Mouse (Mus musculus) CD4-positive, CD25-positive, alpha-beta regulatory T cell, adult 4 months (primary cell): ENCODE measurements around the gene 1110017D15Rik. TPM values are rescaled to one million over a fixed set of nuclear protein-coding genes. Genes with fewer than 3 reads are reported as not detected.
"Not testable (repeated sequence)": the region's sequence is repeated elsewhere in the genome, so short reads cannot be mapped to it uniquely, and the experiment has no call there.

Source experiments
- ATAC-seq: one replicate; pipeline ENCODE4 v1.8.0; 2017
- polyA plus RNA-seq, 2 experiments: library from polyadenylated mRNA; unstranded; fragments of 100-300 nt; shearing (Covaris generic); gene quantifications; one replicate each; pipeline ENCODE4 v1.2.1; 2017

1110017D15Rik gene
- polyA plus RNA-seq, 2 experiments from 2014 or later, result not detected

DNA sequence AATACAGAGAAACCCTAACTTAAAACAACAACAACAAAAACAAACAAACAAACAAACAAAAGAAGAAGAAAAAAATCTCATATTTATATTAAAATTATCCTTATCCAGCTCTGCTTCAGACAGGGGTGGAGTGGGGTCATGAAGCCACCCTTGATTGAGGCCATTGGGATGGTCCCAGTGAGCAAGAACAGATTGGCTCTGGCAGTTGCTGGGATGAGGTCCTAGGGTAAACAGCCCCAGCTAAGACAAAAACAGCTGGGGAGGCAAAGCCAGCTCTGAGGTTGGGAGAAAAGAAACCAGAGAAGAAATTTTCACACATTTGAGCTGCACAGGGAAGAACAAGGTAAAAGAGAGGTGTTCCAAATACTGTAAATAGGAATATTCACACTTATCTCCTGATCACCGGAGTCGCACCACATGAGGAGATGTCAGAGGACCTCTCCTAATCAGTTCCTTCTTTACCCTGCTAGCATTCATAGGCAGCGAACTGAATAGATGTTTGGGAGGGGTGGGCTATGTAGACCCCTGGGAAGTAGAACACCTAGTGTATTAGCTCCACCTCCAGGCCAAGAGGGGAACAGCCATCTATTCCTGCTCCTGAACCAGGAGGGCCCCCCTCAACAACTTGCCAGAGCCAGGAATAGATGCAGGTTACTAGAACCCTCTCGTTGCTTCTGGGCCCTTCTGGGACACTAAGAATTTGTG lies 38.2 kb downstream of the 1110017D15Rik start:
- no peak for ATAC-seq

DNA sequence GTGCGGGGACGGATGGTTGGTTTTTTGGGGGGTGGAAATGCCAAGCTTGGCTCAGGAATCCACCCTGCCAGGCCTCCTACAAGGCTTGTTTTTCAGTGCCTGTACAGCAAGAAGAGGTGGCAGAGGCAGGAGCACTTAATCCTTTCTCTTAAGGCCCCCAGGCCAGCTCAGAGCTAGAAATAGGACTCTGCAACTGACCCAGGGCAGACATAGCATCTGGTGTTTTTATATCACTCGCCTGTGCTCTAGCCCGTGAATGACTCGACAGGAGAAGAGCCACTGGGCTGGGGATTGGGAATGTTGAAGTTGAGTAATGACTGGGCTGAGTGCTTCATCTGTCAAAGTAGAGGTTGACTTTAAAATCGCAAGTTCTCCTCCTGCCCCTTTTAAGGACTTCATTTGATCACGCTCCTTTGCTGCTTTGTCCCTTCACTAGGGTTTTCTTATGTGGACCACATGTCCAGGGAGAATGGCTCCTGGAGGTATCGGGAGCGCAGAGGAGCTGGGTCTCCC lies 39.4 kb downstream of the 1110017D15Rik start:
- ATAC-seq, result no peak

DNA sequence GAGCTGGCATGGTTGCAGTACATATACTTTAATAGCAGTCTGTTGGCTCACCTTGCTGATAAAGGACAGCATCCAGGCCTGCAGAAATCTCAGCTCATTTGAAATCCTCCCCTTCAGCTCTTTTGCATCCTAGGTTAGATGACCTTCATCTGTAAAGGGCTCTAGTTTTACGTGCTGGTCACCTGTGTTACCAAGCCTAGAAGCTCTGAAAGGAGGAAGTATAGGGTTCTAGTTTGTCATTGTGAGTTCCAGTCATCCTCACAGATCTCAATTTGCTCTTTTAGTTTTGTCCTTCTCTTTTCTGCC lies 45.8 kb downstream of the 1110017D15Rik start:
- no peak for ATAC-seq

DNA sequence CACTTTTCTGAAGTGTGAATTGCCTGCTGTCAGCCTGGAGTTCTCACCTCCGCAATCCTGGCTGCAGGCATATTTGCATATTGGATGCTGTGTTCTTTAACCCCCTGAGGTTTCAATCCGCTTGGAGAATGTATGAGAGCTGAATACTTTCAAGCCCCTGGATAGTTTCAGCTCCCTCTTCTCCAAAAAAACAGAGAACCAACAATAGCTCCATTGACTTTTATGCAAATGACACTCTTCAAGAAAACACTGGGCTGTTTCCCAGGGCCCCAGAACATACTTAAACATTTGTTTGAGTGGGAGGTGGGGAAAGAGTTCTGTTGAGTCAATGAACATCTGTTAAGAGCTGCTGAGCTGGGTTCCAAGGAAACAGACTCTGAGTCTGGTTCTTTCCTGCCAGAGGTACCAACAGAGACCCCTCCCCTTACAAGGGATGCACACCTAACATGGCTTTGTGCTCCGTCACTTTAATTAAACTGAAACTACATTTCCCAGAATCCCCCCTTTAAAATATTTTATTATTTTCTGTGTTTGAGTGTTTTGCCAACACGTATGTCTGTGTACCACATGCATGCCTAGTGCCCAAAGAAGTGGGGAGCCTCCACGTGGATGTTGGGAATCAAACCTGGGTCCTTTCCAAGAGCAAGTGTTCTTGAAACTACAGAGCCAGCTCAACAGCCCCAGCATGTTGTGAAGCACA lies 46.3 kb downstream of the 1110017D15Rik start:
- no peak for ATAC-seq

DNA sequence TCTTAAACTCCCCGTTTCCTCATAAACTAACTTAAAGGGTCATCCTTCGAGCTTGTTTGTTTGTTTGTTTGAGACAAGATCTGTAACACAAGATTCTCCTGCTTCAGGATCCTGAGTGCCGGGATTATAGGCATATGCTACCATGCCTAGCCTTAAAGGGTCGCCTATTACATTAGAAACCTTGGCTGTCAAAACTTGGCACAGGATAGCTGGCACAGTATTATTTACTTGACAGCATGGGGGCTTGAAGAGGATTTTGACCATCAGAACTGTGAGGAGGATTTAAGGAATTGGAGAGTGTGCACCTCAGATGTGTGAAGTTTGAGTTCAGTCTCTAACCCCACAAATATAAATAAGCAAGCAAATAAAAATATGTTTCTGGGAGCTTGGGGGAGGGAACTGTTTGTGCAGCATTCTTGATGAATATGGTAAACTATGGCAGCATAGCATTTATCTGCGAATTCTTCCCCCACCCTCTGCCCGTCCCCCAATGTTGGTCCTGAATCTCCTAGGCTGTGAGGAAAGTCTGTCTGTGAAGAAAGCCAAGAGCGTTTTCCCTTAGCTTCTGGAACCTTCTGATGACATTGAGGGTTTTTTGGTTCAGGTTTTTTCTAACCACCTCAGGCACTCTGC lies 47.0 kb downstream of the 1110017D15Rik start:
- ATAC-seq, result no peak

DNA sequence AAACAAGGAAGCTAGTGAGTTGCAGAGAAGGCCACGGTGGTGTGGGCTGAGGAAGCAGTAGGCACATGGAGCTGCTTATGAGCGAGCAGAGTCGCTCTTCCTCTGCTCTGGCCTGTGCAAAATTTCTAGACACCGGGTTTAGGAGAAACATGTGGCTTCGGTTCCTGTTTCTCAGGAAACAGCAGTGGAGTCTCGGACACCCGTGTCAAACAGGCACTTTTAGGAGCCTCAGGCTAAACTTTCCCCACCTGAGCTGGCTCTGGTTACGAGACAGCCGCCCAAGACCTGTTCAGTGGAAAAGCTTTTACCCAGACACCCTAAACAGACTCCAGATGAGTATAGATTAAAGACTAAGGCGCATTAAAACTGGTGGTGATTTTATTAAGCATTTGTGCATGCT lies 47.9 kb downstream of the 1110017D15Rik start:
- ATAC-seq, result no peak

DNA sequence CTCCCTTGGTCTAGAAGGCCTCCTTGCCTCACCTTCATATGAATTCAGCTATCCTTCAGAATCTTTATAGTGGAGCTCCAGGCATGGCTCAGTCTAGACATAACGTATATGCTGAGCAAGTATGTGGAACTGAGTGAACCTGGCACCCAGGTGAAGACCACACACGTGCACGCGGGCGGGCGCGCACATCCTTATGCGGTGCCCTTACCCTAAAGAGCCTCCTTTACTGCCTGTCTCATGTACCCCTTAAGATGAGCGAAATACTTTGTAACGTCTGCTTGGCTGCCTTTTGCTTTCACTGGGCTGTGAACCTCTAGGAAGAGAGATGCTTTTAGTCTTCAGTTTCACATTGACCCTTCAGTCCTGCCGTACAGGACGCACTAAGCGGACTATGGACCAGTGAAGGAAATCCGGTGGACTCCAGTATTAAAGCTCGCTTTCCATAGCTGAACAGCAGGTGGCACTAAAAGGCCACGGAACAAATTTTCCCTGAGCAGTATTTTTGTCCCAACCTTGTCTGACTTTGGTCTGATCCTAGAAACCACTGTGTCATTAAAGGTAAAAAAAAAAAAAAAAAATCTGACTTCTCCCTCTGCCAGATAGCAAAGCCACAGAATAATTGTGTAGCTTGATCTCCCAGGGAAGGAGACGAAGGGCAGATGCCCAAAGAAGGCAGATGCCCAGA lies 48.6 kb downstream of the 1110017D15Rik start:
- no peak for ATAC-seq

DNA sequence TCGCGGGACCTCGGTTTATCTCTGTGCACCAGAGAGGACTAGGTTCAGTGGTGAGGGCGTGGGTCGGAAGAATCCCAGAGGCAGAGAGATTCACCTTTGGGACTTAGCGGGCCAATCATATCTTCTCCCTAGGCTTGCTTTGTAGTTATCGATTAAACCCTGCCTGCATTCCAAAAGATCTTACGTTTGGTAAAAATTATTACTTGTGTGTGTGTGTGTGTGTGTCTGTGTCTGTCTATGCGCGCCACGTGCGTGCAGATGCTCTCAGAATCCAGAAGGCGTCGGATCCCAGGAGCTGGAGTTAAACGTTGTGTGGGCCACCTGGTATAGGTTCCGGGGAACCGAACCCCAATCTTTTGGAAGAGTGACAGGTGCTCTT lies 51.9 kb downstream of the 1110017D15Rik start:
- ATAC-seq, result no peak

DNA sequence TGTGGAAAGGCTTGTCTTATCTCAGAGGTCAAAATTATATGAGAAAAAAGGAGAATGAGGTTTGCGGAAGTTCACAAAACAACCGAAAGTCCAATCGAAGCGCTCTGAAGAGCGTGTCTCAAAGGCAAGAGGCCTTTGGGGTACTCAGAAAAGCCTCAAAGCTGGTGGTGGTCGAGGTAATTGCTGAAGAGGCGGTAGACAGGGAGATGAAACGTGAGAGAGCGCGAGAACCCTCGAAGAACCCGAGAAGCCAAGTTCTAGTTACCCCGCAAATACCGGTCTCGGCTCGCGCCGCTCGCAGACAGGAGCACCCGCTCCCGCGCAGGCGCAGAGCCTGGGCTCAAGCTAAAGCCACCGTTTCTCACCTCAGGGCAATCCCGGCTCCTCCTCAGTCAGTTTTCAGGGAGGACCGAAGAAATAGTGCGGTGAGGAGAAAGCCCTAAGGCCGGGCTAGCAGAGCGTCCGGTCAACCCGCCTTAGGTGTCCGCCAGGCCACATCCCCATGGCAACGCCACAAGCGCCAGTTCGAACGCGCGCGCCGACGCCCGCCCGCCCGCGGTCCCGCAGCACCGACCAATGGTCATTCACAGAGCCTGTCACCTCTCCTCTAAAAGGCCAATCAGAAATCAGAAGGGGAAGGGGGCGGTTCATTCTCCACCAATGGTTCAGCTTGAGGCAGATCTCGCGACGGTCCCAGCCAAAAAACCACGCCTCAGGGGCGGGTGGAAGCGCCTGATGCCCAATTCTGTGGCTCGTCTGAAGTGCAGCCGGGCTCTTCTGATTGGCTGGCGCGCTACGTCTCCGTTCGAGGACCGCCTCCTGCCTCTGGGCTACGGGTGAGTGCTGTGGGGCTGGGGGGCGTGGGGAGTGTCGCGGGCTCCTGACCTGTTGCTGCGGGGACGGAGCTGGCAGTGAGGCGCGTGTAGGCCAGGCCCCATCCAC lies 52.5 kb downstream of the 1110017D15Rik start, which contains the start of the genes Kif24 and Nudt2:
Kif24 (minus strand) TSS at position 543 of the 942 bp plus-strand sequence.
Nudt2 (plus strand) TSS at position 807 of the 942 bp plus-strand sequence.
- ATAC-seq, result peak; percentile 96

DNA sequence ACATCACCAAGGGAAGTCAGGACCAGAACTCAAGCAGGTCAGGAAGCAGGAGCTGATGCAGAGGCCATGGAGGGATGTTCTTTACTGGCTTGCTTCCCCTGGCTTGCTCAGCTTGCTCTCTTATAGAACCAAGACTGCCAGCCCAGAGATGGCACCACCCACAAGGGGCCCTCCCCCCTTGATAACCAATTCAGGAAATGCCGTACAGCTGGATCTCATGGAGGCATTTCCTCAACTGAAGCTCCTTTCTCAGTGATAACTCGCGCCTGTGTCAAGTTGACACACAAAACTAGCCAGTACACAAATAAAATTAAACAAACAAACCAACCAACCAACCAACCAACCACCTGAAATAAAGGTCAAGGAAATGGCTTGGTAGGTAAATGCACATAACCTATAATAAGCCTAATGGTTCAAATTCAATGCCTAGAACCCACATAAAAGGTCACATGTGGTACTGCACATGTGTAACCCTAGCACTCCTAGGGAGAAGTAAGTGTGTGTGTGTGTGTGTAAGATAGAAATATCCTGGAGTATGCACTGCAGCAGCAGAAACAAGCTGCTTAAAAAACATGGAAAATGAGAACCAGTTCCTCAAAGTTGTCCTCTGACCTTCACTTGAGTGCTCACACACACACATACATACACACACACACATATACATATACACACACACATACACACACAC lies 53.9 kb downstream of the 1110017D15Rik start:
- not testable (repeated sequence) for ATAC-seq

DNA sequence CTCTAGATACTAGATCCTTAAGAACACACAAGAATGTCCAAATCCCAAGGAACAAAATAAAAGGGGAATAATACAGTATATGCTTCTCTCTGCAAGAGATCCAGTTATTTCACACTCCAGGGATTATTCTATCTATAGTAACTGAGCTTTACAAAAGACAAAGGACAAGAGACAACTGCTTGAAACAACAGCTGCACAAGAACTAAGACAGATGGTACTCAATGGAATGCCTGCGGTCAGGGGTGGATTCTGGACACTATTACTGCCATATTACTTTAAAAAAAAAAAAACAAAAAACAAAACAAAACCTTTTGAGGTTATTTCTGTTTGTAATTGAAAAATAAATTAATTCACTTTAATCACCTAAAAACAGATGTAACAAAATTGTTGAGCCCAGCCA lies 56.4 kb downstream of the 1110017D15Rik start:
- no peak for ATAC-seq

Other genes with a start within 250 kb of the 1110017D15Rik start
- gene Ubap2, start 242.2 kb downstream of the 1110017D15Rik start, polyA plus RNA-seq, result 10 to 100 TPM; 16.0 to 19.6 TPM
- gene Dcaf12, start 202.4 kb downstream of the 1110017D15Rik start, polyA plus RNA-seq, result 10 to 100 TPM; 27.5 to 30.8 TPM
- 10 to 100 TPM; 36.3 to 40.4 TPM for gene Ubap1, start 168.3 kb downstream of the 1110017D15Rik start, polyA plus RNA-seq
- 1 to 10 TPM; 1.6 to 1.7 TPM for gene Kif24, start 52.4 kb downstream of the 1110017D15Rik start, polyA plus RNA-seq
- 10 to 100 TPM; 16.7 to 21.5 TPM for gene Nudt2, start 52.2 kb downstream of the 1110017D15Rik start, polyA plus RNA-seq
- gene AI464131, start 14.3 kb downstream of the 1110017D15Rik start, polyA plus RNA-seq, result not detected
- under 1 TPM; 0.52 to 0.56 TPM for gene Fam219a, start 52.2 kb upstream of the 1110017D15Rik start, polyA plus RNA-seq
- not detected for gene Dnaic1, start 52.4 kb upstream of the 1110017D15Rik start, polyA plus RNA-seq
- not detected for gene Enho, start 123.0 kb upstream of the 1110017D15Rik start, polyA plus RNA-seq
- gene Cntfr, start 179.8 kb upstream of the 1110017D15Rik start, polyA plus RNA-seq, result not detected
- gene Il11ra1, start 182.7 kb upstream of the 1110017D15Rik start, polyA plus RNA-seq, result 10 to 100 TPM in 1 of 2 experiments, 1 to 10 TPM in 1; 10.0 to 14.0 TPM
- gene Rpp25l, start 196.2 kb upstream of the 1110017D15Rik start, polyA plus RNA-seq, result 10 to 100 TPM; 57.2 to 58.2 TPM
- gene Dctn3, start 205.8 kb upstream of the 1110017D15Rik start, polyA plus RNA-seq, result 10 to 100 TPM; 91.6 to 93.7 TPM
- gene Arid3c, start 213.8 kb upstream of the 1110017D15Rik start, polyA plus RNA-seq, result not detected
- gene Galt, start 237.9 kb upstream of the 1110017D15Rik start, polyA plus RNA-seq, result 100 to 1,000 TPM in 1 of 2 experiments, 10 to 100 TPM in 1; 70.1 to 104 TPM
- gene Sigmar1, start 238.8 kb upstream of the 1110017D15Rik start, polyA plus RNA-seq, result 10 to 100 TPM; 42.8 to 48.9 TPM